Mouse (Mus musculus): ENCODE measurements around the gene Qtrt1. TPM values are rescaled to one million over a fixed set of nuclear protein-coding genes. Genes with fewer than 3 reads are reported as not detected.

Qtrt1 gene
- polyA plus RNA-seq, 1 experiment from 2014 or later = 59.3 TPM

DNA sequence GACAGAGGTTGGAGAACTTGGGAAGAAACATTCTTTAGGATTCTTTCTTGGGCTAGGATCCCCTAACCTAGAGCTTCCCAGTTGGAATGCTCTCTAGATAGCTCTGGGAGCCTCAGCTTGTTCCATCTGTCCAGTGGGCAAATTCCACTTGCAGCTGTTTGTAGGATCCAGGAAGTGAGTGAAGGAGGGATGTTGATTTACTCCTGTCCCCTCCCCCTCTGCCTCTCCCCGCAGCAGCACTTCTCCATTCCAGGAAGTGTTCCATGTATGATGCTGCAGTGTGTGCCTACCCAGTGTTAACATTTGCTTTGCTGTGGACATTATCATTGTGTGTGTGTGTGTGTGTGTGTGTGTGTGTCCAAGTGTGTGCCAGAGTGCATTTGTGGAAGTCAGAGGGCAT is 14.4 kb downstream of the Qtrt1 start:
- no peak for ATAC-seq (replicated peaks)
- peaks cover 4% of the 10 kb centered on the region; the same call in 1 of the 2 replicates for H3K36me3 ChIP-seq (replicated peaks)

DNA sequence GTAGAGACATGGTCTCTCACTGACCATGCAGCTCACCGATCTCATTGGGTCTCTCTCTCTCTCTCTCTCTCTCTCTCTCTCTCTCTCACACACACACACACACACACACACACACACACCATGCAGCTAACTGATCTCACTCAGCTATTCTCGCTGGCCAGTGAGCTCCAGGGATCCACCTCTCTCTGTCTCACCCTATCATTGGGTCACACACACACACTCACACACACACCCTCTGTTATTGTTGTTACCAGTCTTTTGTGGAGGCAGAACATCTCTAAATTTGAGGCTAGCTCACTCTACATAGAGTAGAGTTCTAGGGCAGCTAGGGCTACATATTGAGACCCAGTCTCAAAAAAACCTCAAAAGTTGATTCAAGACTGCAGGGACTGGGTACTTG is 14.9 kb downstream of the Qtrt1 start:
- no peak for ATAC-seq (replicated peaks)
- 75% methylated on average over 2 of the region's 2 CpGs for WGBS
- no peak overlapping the region for H3K4me3 ChIP-seq

More for the DNA sequence above, 14.4 kb downstream of the Qtrt1 start:
- Histone ChIP-seq H3K4me2 (peak overlapping the region; percentile 74), H3K4me3 (peak overlapping the region; percentile 84), H3K9me3 (no peaks in the 10 kb centered on the region), H3K9ac (peak overlapping the region; percentile 80), H3K4me1 (peaks cover 38% of the 10 kb centered on the region), H3K27ac (no peak overlapping the region), H3K27me3 (replicated peaks) (no peaks in the 10 kb centered on the region)
- WGBS = 22% methylated on average over 1 of the region's 1 CpGs

DNA sequence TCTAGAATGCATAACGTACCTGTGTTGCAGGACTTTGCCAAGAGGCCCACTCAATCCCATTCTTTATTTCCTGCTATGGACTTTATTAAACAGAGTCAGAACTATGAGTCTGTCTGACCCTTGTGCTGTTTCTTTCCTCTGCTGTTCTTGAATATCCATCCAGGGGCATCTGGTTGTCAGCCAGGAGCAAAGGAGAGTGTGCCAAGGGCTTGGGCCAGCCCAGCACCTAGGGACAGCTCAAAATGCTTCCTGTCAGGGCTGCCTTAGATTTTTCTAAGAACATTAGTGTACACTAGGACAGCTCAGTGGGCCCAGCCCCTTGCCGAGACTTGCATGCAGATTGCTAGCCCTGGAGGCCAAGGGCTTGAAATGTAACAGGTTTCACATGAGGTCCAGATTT is 16.1 kb downstream of the Qtrt1 start:
- WGBS = 89% methylated on average over 2 of the region's 2 CpGs
- Histone ChIP-seq H3K9ac (no peak overlapping the region), H3K4me1 (peaks cover 38% of the 10 kb centered on the region), H3K27ac (no peak overlapping the region), H3K36me3 (replicated peaks) (no peaks in the 10 kb centered on the region), H3K27me3 (replicated peaks) (no peaks in the 10 kb centered on the region), H3K4me3 (no peak overlapping the region), H3K9me3 (no peaks in the 10 kb centered on the region), H3K4me2 (no peak overlapping the region)
- no peak for ATAC-seq (replicated peaks)

More for the DNA sequence above, 14.9 kb downstream of the Qtrt1 start:
- Histone ChIP-seq H3K4me1 (peaks cover 38% of the 10 kb centered on the region), H3K9me3 (no peaks in the 10 kb centered on the region), H3K27ac (no peak overlapping the region), H3K27me3 (replicated peaks) (no peaks in the 10 kb centered on the region), H3K4me2 (peak overlapping the region; percentile 74; the same call in 1 of the 2 replicates), H3K36me3 (replicated peaks) (no peaks in the 10 kb centered on the region), H3K9ac (no peak overlapping the region)

- Histone ChIP-seq H3K4me1 (peaks cover 38% of the 10 kb centered on the region), H3K4me2 (no peak overlapping the region), H3K36me3 (replicated peaks) (no peaks in the 10 kb centered on the region), H3K27ac (no peak overlapping the region), H3K9ac (no peak overlapping the region), H3K27me3 (replicated peaks) (no peaks in the 10 kb centered on the region), H3K9me3 (no peaks in the 10 kb centered on the region), H3K4me3 (no peak overlapping the region)
- 85% methylated on average over 6 of the region's 6 CpGs for WGBS
- ATAC-seq (replicated peaks) = no peak
These were observed 16.5 kb downstream of the Qtrt1 start for GRCm38 (mm10) chr9:21428178-21428577.

DNA sequence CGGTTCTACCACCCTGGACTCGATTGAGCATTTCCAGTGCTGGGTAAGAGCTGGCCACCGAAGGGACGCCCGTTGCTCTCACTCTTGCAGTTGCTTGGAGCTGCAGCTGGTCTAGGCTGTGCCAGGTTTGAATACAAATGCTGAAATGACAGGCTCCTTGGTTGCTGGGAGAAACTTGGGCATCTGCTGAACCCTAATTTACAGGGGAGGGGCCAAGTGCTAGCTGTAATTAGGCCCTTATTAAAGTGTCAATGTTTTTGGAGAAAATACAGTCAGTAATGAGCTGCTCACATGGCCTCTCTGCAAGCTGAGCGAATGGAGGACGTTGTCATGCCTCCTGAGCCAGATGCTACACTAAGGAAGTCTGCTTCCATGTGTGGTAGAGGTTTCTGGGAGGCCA is 19.1 kb downstream of the Qtrt1 start:
- Histone ChIP-seq H3K36me3 (replicated peaks) (no peaks in the 10 kb centered on the region), H3K4me2 (no peak overlapping the region), H3K9me3 (no peaks in the 10 kb centered on the region), H3K4me3 (no peak overlapping the region), H3K9ac (no peak overlapping the region), H3K27ac (no peak overlapping the region), H3K27me3 (replicated peaks) (no peaks in the 10 kb centered on the region), H3K4me1 (peaks cover 30% of the 10 kb centered on the region)
- ATAC-seq (replicated peaks) = no peak
- WGBS = 73% methylated on average over 7 of the region's 7 CpGs

DNA sequence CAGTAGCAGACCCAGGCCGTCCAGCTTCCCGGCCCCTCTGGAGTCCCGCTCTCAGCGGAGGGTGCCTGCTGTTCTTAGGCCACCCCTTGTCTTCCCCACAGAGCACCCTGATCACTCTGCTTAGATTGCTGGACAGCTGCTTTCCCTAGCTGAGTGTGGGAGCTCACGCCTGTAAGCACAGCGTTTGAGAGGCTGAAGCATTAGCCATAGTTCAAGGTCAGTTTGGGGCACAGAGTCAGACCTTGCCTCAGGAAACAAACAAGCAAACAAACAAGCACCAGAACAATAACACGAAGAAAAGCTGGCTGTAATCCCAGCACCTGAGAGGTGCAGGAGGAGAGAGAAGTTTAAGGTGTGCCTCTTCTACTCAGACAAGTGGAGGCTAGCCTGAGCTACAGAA is 20.4 kb downstream of the Qtrt1 start:
- no peak overlapping the region for H3K4me3 ChIP-seq
- no peak overlapping the region for H3K9ac ChIP-seq
- no peaks in the 10 kb centered on the region for H3K27me3 ChIP-seq (replicated peaks)
- H3K4me1 ChIP-seq = peaks cover 16% of the 10 kb centered on the region; the same call in 1 of the 2 replicates
- no peaks in the 10 kb centered on the region for H3K36me3 ChIP-seq (replicated peaks)
- no peaks in the 10 kb centered on the region for H3K9me3 ChIP-seq
- H3K27ac ChIP-seq = no peak overlapping the region
- no peak overlapping the region for H3K4me2 ChIP-seq
- no peak for ATAC-seq (replicated peaks)
- 84% methylated on average over 7 of the region's 7 CpGs for WGBS

- ATAC-seq (replicated peaks) = no peak; the same call in 1 of the 2 replicates
- 84% methylated on average over 8 of the region's 8 CpGs for WGBS
- no peak overlapping the region for H3K4me2 ChIP-seq
- H3K36me3 ChIP-seq (replicated peaks) = no peaks in the 10 kb centered on the region
- H3K4me1 ChIP-seq = peaks cover 4% of the 10 kb centered on the region; the same call in 1 of the 2 replicates
- H3K4me3 ChIP-seq = no peak overlapping the region
- no peak overlapping the region for H3K9ac ChIP-seq
- no peak overlapping the region for H3K27ac ChIP-seq
- no peaks in the 10 kb centered on the region for H3K27me3 ChIP-seq (replicated peaks)
- H3K9me3 ChIP-seq = no peaks in the 10 kb centered on the region
These were observed 22.1 kb downstream of the Qtrt1 start for GRCm38 (mm10) chr9:21433766-21434165.

DNA sequence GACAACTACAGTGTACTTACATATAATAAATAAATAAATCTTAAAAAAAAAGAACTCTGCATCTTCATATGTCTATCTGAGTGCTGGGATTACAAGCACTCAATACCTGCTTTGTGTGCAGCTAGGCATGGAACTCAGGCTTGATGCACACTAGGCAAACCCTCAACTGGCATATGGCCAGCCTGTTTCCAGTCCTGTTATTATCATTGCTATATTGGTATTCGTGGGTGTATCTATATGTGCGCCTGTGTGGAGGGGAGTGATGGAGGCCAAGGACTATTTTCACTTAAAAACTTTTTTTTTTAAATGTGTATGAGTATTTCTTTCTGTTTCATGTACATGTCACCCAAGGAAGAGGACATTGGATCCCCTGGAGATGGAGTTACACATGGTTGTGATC is 22.8 kb downstream of the Qtrt1 start:
- Histone ChIP-seq H3K9me3 (no peaks in the 10 kb centered on the region), H3K4me3 (no peak overlapping the region), H3K36me3 (replicated peaks) (no peaks in the 10 kb centered on the region), H3K4me1 (peaks cover 4% of the 10 kb centered on the region; the same call in 1 of the 2 replicates), H3K27ac (no peak overlapping the region), H3K9ac (no peak overlapping the region), H3K4me2 (no peak overlapping the region), H3K27me3 (replicated peaks) (no peaks in the 10 kb centered on the region)
- ATAC-seq (replicated peaks) = no peak
- WGBS = 92% methylated on average over 2 of the region's 2 CpGs

GRCm38 (mm10) chr9:21435777-21436635 is 24.4 kb downstream of the Qtrt1 start:
- no peak overlapping the region for H3K9ac ChIP-seq
- no peak for ATAC-seq (replicated peaks)
- H3K4me3 ChIP-seq = no peak overlapping the region
- H3K4me1 ChIP-seq = no peaks in the 10 kb centered on the region
- no peaks in the 10 kb centered on the region for H3K27me3 ChIP-seq (replicated peaks)
- no peaks in the 10 kb centered on the region for H3K9me3 ChIP-seq
- H3K27ac ChIP-seq = no peak overlapping the region
- no peak overlapping the region for H3K4me2 ChIP-seq
- WGBS = 94% methylated on average over 7 of the region's 7 CpGs
- no peaks in the 10 kb centered on the region for H3K36me3 ChIP-seq (replicated peaks)

DNA sequence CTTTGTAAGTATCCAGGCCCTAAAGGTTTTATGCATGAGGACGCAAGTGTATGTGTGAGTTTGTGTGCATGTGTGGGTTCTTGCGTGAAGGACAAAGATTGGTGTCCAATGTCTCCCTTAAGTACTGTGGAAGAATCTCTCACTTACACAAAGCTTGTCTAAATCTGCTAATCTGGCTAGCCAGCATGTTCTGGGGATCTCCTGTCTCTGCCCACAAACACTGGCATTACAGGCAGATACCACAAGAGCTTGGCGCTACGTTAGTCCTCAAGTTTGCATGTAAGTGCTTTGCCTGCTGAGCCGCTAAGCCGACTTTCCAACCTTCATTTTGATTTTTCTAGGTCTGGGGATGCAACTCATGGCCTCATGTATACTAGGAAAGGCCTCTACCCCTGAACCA is 25.9 kb downstream of the Qtrt1 start:
- Histone ChIP-seq H3K27me3 (replicated peaks) (no peaks in the 10 kb centered on the region), H3K4me1 (no peaks in the 10 kb centered on the region), H3K9ac (no peak overlapping the region), H3K4me3 (no peak overlapping the region), H3K36me3 (replicated peaks) (no peaks in the 10 kb centered on the region), H3K9me3 (no peaks in the 10 kb centered on the region), H3K4me2 (no peak overlapping the region), H3K27ac (no peak overlapping the region)
- ATAC-seq (replicated peaks) = no peak
- 89% methylated on average over 6 of the region's 6 CpGs for WGBS

GRCm38 (mm10) chr9:21438219-21438618 is 26.6 kb downstream of the Qtrt1 start:
- ATAC-seq (replicated peaks) = no peak
- Histone ChIP-seq H3K36me3 (replicated peaks) (no peaks in the 10 kb centered on the region), H3K4me2 (no peak overlapping the region), H3K4me3 (no peak overlapping the region), H3K4me1 (no peaks in the 10 kb centered on the region), H3K27me3 (replicated peaks) (no peaks in the 10 kb centered on the region), H3K27ac (no peak overlapping the region), H3K9me3 (no peaks in the 10 kb centered on the region), H3K9ac (no peak overlapping the region)
- WGBS = 69% methylated on average over 3 of the region's 3 CpGs

- no peak overlapping the region for H3K9ac ChIP-seq
- 82% methylated on average over 3 of the region's 3 CpGs for WGBS
These were observed 27.8 kb downstream of the Qtrt1 start for GRCm38 (mm10) chr9:21439456-21439855.

DNA sequence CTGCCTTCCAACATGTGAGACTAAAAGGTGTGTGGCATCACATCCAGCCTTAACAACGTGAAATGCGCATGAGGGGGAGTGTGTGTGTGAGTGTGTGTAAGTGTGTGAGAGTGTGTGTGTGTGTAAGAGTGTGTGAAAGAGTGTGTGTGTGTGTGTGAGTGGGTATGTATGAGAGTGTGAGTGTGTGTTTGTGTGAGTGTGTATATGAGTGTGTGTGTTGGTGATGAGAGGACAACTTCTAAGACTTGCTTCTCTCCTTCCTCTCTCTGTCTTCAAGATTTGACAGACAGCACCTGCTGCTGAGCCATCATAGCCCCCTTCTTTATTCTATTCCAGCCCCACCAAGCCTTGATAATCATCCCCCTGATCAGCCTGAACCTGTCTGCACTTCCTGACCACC is 28.3 kb downstream of the Qtrt1 start:
- no peaks in the 10 kb centered on the region for H3K36me3 ChIP-seq (replicated peaks)
- H3K27ac ChIP-seq = no peak overlapping the region
- H3K27me3 ChIP-seq (replicated peaks) = no peaks in the 10 kb centered on the region
- no peak for ATAC-seq (replicated peaks)
- H3K4me1 ChIP-seq = no peaks in the 10 kb centered on the region
- no peak overlapping the region for H3K4me3 ChIP-seq
- H3K9me3 ChIP-seq = no peaks in the 10 kb centered on the region
- WGBS = 98% methylated on average over 2 of the region's 2 CpGs
- no peak overlapping the region for H3K4me2 ChIP-seq
- no peak overlapping the region for H3K9ac ChIP-seq

More at GRCm38 (mm10) chr9:21439456-21439855, 27.8 kb downstream of the Qtrt1 start:
- no peak overlapping the region for H3K27ac ChIP-seq
- ATAC-seq (replicated peaks) = no peak
- no peaks in the 10 kb centered on the region for H3K36me3 ChIP-seq (replicated peaks)
- H3K9me3 ChIP-seq = no peaks in the 10 kb centered on the region
- no peak overlapping the region for H3K4me2 ChIP-seq
- H3K4me3 ChIP-seq = no peak overlapping the region
- no peaks in the 10 kb centered on the region for H3K4me1 ChIP-seq
- H3K27me3 ChIP-seq (replicated peaks) = no peaks in the 10 kb centered on the region
